Comparison of ENCODE assay signal across 8 mouse cellular contexts in genomic region chr5:8057018-8057323, GRCm38 (mm10). TPM values are rescaled to one million over a fixed set of nuclear protein-coding genes. Genes with fewer than 3 reads are reported as not detected.
DNase-seq lines count a peak whose midpoint lies in the region; ATAC-seq lines count a peak whose summit lies in the region.

No protein-coding gene starts in this region.

- no peaks in the 10 kb centered on the region for H3K27me3 ChIP-seq in limb, embryonic 15.5 days
- no peaks in the 10 kb centered on the region for H3K27me3 ChIP-seq in splenic B cell, adult 2 months (ENCODE audit: control insufficient read depth, insufficient read depth, low read length, poor library complexity, severe bottlenecking)

- H3K36me3 ChIP-seq in limb, embryonic 15.5 days = peaks cover 29% of the 10 kb centered on the region
- H3K36me3 ChIP-seq in splenic B cell, adult 2 months (ENCODE audit: control insufficient read depth, insufficient read depth, low read length, poor library complexity, severe bottlenecking) = peaks cover 13% of the 10 kb centered on the region

- peak; percentile 6 for DNase-seq in embryo, embryonic 10 days (ENCODE audit: low spot score)
- DNase-seq in embryo, embryonic 11 days = no peak
- peak; percentile 37 for DNase-seq in 416B (ENCODE audit: low read depth)
- DNase-seq in splenic B cell, adult 2 months (ENCODE audit: low read depth, low spot score) = peak; percentile 3
- no peak for DNase-seq in ovary, postnatal 36 days (ENCODE audit: low spot score)
- DNase-seq in urinary bladder, adult 2 months (ENCODE audit: low spot score) = no peak

- H3K4me1 ChIP-seq in limb, embryonic 15.5 days = peaks cover 11% of the 10 kb centered on the region

- H3K4me3 ChIP-seq in limb, embryonic 15.5 days = peak overlapping the region; percentile 89

- 30% methylated on average over 5 of the region's 5 CpGs for WGBS in limb, embryonic 15.5 days

- peak; percentile 22 for ATAC-seq in erythroid progenitor cell, adult 5-6 weeks (replicated peaks; ENCODE audit: low FRiP score, poor library complexity, severe bottlenecking)
- no peak for ATAC-seq in limb, embryonic 15.5 days (ENCODE audit: insufficient number of reproducible peaks, low FRiP score, low TSS enrichment, low read depth)

- peak overlapping the region; percentile 85 for H3K9ac ChIP-seq in limb, embryonic 15.5 days

- no peak overlapping the region for H3K27ac ChIP-seq in limb, embryonic 15.5 days

- peak overlapping the region; percentile 61 for H3K4me2 ChIP-seq in limb, embryonic 15.5 days

- no peaks in the 10 kb centered on the region for H3K9me3 ChIP-seq in limb, embryonic 15.5 days

RNA-seq across cellular contexts. Expression of gene Sri, which starts 11.1 kb away (rescaled TPM):
- 174 and 246 TPM in 2 replicates for total RNA-seq in erythroid progenitor cell, adult 5-6 weeks (2015; ENCODE audit: low replicate concordance)
- 112 and 135 TPM in 2 replicates for total RNA-seq in erythroid progenitor cell, adult 5-6 weeks (2017; ENCODE audit: low replicate concordance)
- polyA plus RNA-seq in limb, embryonic 15.5 days (2015; fragmentation: Nextera tagmentation; extraction: Ambion mirVana) = 275 and 294 TPM in 2 replicates
- polyA plus RNA-seq in urinary bladder, adult 2 months (2012; rRNA removed) = 161 and 212 TPM in 2 replicates

Comparison
In these comparisons a context has a peak if more than half of its experiments do, and no peak if none do; other contexts are left out.
1. DNase-seq: peak in embryo, embryonic 10 days (single experiment), 416B (single experiment) and splenic B cell, adult 2 months (single experiment); none in embryo, embryonic 11 days (single experiment), ovary, postnatal 36 days (single experiment) and urinary bladder, adult 2 months (single experiment).